11 mouse cellular contexts compared by ENCODE assay signal in genomic region chr11:104611579-104612151, GRCm38 (mm10). TPM values are rescaled to one million over a fixed set of nuclear protein-coding genes. Genes with fewer than 3 reads are reported as not detected.
DNase-seq lines count a peak whose midpoint lies in the region; ATAC-seq and TF ChIP-seq lines count a peak whose summit lies in the region.
"Had no signal": no experiment of that assay in that cellular context is flagged by ENCODE, and none has a peak within 500 bp of the region (broad histone marks: within the 10 kb centered on the region; RNA-seq: fewer than 3 reads in every experiment).

No protein-coding gene starts in this region.

- no peak for TF ChIP-seq CTCF in lung, postnatal 0 days (IDR thresholded peaks at IDR 0.05)
- no peak for TF ChIP-seq CTCF in lung, adult 2 months (IDR thresholded peaks at IDR 0.05; ENCODE audit: insufficient read depth, low read length)

- H3K9ac ChIP-seq in lung, postnatal 0 days (replicated peaks; ENCODE audit: low read depth): no peak overlapping the region
- no peak overlapping the region for H3K9ac ChIP-seq in forebrain, embryonic 15.5 days (replicated peaks)
- H3K9ac ChIP-seq: hindbrain, embryonic 13.5 days; limb, embryonic 15.5 days had no signal

- H3K4me3 ChIP-seq in lung, postnatal 0 days (ENCODE audit: low read depth, low read length): no peak overlapping the region
- no peak overlapping the region for H3K4me3 ChIP-seq in lung, adult 2 months (replicated peaks; ENCODE audit: extremely low read depth, low read depth, low read length)
- no peak overlapping the region for H3K4me3 ChIP-seq in forebrain, embryonic 15.5 days
- H3K4me3 ChIP-seq: hindbrain, embryonic 13.5 days; limb, embryonic 15.5 days had no signal

- TF ChIP-seq EP300 in lung, postnatal 0 days (IDR thresholded peaks at IDR 0.05): peak; percentile 32; the same call in 1 of the 2 replicates

- no peak for ATAC-seq in lung, postnatal 0 days
- ATAC-seq in megakaryocyte progenitor cell, adult 5-6 weeks (replicated peaks; ENCODE audit: poor library complexity): peak; percentile 61
- ATAC-seq in forebrain, embryonic 15.5 days (replicated peaks): no peak

- no peak for DNase-seq in lung, postnatal 0 days (ENCODE audit: low spot score)
- no peak for DNase-seq in lung, adult 2 months
- peak; percentile 42 for DNase-seq in adrenal gland, adult 8-10 months
- DNase-seq in kidney, postnatal 25 days: peak; percentile 49 to 74
- no peak for DNase-seq in cerebellum, postnatal 36 days
- DNase-seq in right cerebral cortex, adult 2 months (ENCODE audit: low spot score in 2 of 2): no peak
- DNase-seq: midbrain, embryonic 14.5 days had no signal

- no peaks in the 10 kb centered on the region for H3K36me3 ChIP-seq in lung, postnatal 0 days (ENCODE audit: insufficient read depth, low read length)
- H3K36me3 ChIP-seq in forebrain, embryonic 15.5 days: no peaks in the 10 kb centered on the region
- H3K36me3 ChIP-seq: hindbrain, embryonic 13.5 days; limb, embryonic 15.5 days had no signal

- WGBS in lung, postnatal 0 days: 12% methylated on average over 4 of the region's 4 CpGs
- WGBS in lung, adult 2 months: 13% methylated on average over 4 of the region's 4 CpGs
- WGBS in forebrain, embryonic 15.5 days: 45% methylated on average over 4 of the region's 4 CpGs

- no peaks in the 10 kb centered on the region for H3K4me1 ChIP-seq in lung, postnatal 0 days (ENCODE audit: insufficient read depth, low read depth, low read length)
- H3K4me1 ChIP-seq in lung, adult 2 months (ENCODE audit: control insufficient read depth, insufficient read depth, low read length): peaks cover 7% of the 10 kb centered on the region; the same call in 1 of the 2 replicates
- H3K4me1 ChIP-seq in forebrain, embryonic 15.5 days: peaks cover 14% of the 10 kb centered on the region

- no peak overlapping the region for H3K4me2 ChIP-seq in lung, postnatal 0 days (replicated peaks; ENCODE audit: low read depth, low read length)
- no peak overlapping the region for H3K4me2 ChIP-seq in forebrain, embryonic 15.5 days (replicated peaks)
- H3K4me2 ChIP-seq: hindbrain, embryonic 13.5 days; limb, embryonic 15.5 days had no signal

- no peaks in the 10 kb centered on the region for H3K27me3 ChIP-seq in lung, postnatal 0 days (replicated peaks; ENCODE audit: insufficient read depth, low read length)
- H3K27me3 ChIP-seq in forebrain, embryonic 15.5 days: peaks cover 19% of the 10 kb centered on the region

- no peak overlapping the region for H3K27ac ChIP-seq in lung, postnatal 0 days (ENCODE audit: low read length)
- no peak overlapping the region for H3K27ac ChIP-seq in forebrain, embryonic 15.5 days (replicated peaks)
- H3K27ac ChIP-seq: hindbrain, embryonic 13.5 days; limb, embryonic 15.5 days had no signal

- no peak for TF ChIP-seq POLR2A in lung, adult 2 months (IDR thresholded peaks at IDR 0.05; ENCODE audit: borderline replicate concordance, extremely low read depth, low read depth, low read length)

- no peaks in the 10 kb centered on the region for H3K9me3 ChIP-seq in lung, postnatal 0 days (ENCODE audit: low read length)
- H3K9me3 ChIP-seq in forebrain, embryonic 15.5 days: no peaks in the 10 kb centered on the region
- H3K9me3 ChIP-seq: hindbrain, embryonic 13.5 days; limb, embryonic 15.5 days had no signal

RNA-seq across cellular contexts. Expression of gene Itgb3, which starts 3.9 kb away (rescaled TPM):
- polyA plus RNA-seq in lung, postnatal 0 days (2015; fragmentation: Nextera tagmentation; extraction: Ambion mirVana): 6.9 and 7.1 TPM in 2 replicates
- 9.3 and 16.2 TPM in 2 replicates for polyA plus RNA-seq in lung, adult 2 months (2012; rRNA removed)
- 10 to 100 TPM in 1 of 4 experiments, 1 to 10 TPM in 3; 6.2 to 11.5 (median 7.9) TPM for total RNA-seq in adrenal gland, adult 8-10 months (2022)
- 2.0 and 2.2 TPM in 2 replicates for total RNA-seq in megakaryocyte progenitor cell, adult 5-6 weeks (2015)
- 4.0 and 5.3 TPM in 2 replicates for total RNA-seq in megakaryocyte progenitor cell, adult 5-6 weeks (2017)
- polyA plus RNA-seq in forebrain, embryonic 15.5 days (2015; fragmentation: Nextera tagmentation; extraction: Ambion mirVana): 0.60 and 0.61 TPM in 2 replicates

Comparison
In these comparisons a context has a peak if more than half of its experiments do, and no peak if none do; other contexts are left out.
1. DNase-seq: peak in adrenal gland, adult 8-10 months (single experiment) and kidney, postnatal 25 days (2 of 2); none in lung, postnatal 0 days (single experiment), lung, adult 2 months (single experiment), cerebellum, postnatal 36 days (0 of 2) and right cerebral cortex, adult 2 months (0 of 2).